Mouse (Mus musculus): ENCODE results near the gene Uncx. TPM values are rescaled to one million over a fixed set of nuclear protein-coding genes. Genes with fewer than 3 reads are reported as not detected.

Uncx gene
- not detected for polyA plus RNA-seq (2017; shearing (Covaris generic))

DNA sequence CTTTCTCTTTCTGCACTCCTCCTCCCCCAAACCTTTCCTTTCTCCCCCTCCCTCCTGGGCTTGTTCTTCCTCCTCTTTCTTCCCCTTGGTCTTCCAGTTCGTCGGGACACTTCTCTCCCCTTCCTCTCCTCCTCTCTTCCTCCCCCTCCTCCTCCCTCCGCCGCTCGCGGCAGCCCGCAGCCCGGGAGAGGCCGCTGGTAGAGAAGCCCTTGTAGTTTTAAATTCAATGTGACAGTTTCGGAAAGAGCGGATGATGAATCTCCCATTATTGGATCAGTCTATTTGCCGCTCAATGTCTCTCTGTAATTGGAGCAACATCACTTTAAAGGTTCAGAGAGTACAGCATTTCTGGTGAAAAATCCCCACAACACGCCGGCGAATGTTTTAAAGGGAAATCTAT lies at the start of gene Uncx:
Gene Uncx (plus strand): TSS at position 281 of the 400 bp plus-strand sequence.
- no peak for ATAC-seq

DNA sequence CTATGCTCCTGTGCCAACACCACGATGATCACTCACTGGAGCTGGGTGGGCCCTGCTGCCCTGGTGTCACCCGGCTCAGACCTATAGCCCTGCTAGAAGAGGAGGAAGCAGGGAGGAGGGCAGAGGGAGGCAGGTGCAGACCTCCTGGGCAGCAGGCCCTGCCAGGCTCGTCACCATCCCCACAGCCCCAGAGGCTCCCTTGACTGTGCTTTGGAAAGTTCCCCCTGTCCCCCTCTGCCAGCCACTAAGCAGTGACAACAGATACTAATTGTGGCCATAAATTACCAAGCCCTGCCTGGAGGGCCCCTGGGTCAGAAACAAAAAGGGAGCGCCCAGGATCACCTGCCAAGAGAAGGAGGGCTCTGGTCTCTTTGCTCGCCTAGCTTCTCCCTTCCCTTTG lies 49.6 kb upstream of the Uncx start:
- ATAC-seq, result no peak

DNA sequence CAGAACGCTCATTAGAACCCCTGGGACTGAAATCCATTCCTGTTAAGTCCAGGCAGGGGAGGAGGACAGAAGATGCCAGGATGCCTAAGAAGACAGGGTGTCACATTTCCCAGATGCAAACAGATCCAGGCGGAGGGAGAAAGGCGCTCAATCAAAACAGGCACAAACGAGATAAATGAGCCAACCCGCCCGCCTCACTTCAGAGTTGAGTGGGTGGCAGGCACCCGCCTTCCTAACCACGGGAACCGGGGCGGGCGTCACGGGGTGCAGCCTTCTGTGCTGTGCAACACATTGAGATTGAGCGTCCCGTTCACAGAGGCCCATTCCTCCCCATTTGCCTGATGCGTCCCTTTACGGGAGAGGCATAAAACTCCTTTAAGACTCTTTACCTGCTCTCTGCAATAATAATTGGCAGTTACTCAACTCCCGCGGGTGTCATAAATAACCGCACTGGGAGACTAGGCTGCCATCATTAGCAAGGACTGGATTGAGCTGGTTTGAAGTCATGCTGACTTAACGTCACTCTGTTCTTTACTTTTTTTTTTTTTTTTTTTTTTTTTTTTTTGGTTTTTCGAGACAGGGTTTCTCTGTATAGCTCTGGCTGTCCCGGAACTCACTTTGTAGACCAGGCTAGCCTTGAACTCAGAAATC lies 48.1 kb upstream of the Uncx start:
- ATAC-seq, result no peak

DNA sequence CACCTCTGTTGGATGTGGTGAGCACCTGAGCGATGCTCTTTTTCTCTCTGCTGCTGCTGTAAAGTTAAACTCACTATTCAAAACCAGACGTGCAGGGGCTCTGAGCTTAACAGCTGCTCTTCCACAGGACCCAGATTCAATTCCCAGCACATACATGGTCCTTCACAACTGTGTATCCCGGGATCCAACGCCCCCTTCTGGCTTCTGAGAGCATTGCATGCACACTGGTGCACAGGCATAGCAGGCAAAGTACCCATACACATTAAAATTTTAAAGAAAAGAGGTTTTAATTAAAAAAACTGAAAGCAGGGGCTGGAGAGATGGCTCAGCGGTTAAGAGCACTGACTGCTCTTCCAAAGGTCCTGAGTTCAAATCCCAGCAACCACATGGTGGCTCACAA lies 46.4 kb upstream of the Uncx start:
- ATAC-seq, result no peak

DNA sequence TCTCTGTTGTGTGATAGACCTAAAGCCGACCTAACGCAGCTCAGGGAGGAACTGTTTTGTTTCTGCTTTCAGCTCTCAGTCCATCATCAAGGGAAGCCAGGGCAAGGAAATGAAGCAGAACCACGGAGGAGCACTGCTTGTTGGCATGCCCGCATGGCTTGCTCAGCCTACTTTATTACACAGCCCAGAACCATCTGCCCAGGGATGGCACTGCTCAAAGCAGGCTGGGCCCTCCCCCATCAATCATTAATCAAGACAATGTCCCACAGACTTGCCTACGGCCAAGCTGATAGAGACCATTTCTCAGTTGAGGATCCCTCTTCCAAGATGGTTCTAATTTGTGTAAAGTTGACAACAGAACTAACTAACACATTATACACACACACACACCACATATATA lies 44.5 kb upstream of the Uncx start:
- no peak for ATAC-seq

DNA sequence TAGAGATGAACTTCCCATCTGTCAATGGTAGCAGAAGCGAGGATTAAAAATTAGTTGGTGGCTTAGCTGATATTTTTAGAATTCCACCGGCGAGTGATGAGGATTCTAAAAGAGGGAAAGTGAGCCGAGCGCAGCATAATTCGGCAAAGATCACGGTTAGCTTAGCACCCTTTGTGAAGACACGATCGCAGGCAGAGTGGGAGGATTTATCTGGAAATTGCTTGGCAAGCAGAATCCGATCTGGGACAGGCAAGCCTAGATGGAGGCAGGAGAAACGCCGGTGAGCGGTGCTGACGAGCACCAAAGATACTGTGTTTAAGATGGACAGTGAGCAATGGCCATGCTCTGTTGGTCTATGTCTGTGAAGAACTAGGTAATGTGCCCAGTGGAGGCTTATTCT lies 41.0 kb upstream of the Uncx start:
- no peak for ATAC-seq

DNA sequence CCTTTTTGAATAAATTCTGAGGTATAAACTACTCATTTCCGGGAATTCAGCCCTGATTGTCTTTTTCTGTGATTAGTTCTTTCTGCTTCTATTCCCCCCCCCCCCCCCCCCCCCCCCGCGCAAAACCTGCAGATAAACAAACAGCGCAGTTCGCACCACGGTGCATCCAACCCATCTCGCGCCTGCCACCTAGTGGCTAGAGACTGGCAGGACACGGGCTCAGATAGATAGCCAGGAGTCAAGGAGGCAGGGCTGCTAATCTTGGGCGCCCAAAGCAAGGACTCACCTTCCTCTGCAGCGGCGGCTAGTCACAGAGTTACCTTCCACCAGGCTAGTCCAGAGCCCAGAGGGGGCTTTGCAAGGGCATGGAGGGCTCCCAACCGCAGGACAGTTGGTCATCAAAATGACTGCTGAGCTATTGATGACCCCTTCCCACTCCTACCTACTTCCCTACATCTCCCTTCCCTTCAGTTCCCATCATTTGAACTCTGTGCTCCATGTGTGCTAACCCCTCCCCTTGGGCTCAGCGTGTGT lies 38.2 kb upstream of the Uncx start:
- peak; percentile 83 for ATAC-seq

DNA sequence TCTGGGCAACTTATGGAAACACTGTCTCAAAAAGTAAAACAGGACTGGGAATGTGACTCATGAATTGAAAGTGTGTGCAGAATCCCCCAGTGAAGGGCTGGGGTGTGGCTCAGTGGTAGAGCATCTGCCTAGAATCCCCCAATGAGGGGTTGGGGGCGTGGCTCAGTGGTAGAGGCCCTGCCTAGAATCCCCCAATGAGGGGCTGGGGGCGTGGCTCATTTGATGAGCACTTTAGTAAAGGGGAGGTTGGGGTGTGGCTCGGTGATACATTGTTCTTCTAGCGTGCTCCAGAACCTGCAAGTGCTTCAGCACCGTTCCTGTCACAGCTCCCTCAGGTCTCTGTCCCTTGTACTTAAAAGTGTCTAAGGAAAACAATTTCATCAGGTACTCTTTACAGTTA lies 37.1 kb upstream of the Uncx start:
- ATAC-seq, result no peak

DNA sequence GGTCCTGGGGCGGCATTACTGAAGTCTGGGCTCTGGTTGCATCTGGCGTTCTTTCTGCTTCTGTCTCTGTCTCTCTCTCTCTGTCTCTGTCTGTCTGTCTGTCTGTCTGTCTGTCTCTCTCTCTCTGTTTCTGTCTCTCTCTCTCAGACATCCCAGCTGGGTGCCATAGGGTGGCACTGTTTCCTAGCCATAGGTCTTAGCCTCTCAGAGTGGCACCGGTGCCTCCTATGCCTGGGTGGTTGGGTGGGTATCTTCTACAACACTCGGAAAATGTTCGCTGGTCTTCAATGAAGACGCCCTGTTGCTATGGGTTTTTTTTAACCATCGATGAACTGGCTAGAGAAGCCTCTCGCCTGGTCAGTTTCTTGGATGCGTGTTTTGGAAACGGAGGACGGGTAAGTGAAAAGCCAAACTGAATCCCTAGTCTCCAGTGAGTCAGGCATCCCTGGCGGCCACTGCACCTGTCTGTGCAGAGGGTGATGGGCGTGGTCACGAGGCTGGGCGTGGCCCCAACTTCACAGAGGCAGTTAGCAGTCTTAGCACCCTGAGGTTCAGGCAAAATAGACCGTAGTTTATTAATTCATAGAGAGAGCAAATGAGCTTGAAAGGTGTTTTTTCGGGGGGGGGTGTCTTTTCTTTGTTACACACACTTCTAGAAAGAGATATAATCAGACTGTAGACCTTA lies 32.5 kb upstream of the Uncx start:
- no peak for ATAC-seq

DNA sequence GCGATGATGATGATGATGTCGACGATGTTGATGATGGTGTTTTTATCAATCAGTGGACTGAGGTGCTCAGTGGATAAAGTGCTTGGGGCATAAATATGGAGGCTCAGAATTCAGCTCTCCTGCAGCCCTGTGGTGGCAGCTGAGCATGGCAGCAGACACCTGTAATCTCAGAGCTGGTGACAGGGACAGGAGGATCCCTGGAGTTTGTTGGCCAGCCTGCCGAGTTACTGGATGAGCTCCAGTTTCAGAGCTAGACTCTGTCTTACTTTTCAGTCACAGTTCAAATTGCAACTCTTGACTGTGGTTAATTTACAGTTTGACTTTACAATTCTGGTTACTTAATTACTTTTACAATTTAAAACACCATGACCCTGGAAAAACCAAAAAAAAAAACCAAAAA lies 31.1 kb upstream of the Uncx start:
- no peak for ATAC-seq

DNA sequence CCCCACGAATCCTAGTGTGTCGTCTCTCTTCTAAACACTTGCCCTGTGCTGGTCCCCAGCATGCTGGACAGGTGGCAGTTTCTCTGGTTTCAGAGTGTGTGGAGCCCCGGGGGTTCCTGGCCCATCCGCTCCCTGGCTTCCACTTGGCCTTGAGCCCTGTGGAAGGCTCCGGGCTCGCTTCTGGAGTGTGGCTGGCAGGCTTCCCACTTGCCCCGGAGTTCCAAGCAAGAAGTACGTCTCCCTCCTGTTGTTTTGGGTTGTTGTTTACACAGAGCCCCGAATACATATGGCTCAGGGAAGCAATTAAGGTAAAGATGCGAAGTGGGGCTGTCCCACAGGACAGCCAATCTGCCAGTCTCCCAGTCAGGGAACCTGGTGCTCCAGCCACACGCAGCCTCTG lies 27.0 kb upstream of the Uncx start:
- no peak for ATAC-seq

DNA sequence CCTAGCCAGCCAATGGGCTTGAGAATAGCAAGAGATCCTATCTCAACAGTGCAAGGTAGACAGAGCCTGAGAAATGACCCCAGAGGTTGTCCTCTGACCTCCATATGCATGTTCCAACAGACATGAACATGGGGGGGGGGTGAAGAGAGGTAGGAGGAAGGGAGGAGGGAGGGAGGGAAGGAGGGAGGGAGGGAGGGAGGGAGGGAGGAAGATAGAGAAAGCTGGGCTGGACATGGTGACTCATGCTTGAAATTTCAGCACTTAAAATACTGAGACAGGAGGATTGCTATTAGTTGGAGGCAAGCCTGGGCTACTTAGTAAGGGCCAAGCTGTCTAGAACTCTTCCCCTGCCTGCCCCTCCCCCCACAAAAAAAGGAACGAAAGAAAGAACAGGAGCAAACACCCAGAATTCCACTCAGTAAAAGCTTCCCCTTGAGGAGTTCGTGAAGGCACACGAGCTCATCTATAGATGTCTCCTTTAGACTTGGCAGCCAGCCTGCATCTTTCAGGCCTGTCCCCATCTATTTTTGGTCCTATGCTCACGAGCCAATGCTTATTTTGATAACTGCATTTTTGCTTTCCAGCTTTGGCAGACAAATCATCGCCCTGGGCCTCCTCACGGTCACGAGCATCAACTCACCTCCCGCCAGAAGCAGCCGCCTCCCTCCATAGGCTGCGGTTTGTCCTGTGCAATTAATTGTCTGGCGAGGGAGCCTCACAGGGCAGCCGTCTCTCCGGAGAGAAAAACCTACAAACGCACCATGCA lies 23.0 kb upstream of the Uncx start:
- ATAC-seq, result no peak

DNA sequence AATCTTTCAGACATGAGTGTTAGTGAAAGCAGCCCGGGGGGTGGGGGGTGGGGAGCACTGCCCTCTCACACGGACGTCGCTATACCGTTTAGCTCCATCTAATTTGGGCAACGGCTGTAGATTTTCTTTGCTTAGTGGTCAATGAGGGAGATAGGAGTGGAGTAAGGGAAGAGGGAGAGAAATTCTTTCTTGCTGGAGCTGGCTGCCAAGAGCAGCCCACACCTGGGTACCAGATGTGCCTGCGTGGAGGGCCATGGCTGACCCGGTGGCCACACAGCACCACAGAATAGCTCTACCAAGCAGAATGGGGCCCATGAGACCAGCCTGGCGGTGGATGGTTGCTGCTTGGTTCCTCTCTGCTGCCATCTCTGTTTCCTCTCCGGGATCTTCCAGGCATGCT lies 21.3 kb upstream of the Uncx start:
- no peak for ATAC-seq

DNA sequence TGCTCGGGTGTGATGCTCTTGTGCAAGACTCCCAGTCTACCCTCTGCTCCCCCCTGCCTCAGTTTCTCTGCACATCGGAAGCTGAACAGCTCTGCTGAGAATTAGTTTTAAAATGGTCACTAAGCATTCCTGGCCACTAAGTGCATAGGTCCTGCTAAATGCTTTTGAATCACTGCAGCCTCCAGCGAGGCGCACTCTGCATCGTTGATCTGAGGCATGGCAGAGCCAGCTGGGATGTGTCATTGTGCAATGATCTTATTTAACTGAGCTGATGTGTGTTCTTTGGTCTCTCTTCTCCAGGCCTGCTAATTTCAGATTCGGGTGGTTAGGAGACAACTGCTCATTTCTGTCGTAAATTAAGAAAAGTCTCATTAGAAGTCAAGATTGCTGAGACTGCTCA lies 14.4 kb upstream of the Uncx start:
- no peak for ATAC-seq

DNA sequence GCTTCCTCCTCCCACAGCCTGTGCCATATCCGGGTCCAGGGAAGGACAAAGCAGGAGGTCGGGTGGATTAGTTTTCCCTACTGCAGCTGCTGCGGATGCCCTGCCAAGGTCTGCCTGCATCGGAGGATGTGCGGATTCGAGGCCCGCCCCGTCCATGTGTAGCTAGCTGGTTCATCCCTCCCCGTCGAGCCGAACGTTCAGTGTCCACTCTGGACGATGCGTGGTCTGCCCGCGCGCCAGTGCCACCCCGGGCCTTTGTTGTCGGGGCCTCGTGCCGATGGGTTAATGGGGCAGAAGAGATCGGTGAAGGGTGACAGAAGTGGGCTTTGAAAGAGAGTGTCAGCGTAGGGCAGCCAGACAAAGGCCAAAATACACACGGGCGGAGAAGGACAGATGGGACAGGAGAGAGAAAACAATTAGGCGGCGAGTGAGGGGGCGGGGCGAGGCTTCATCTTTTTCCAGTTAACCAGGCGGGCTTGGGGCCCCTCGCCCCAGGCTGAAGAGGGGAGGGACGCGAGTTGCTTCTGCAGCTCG lies 7.8 kb upstream of the Uncx start:
- ATAC-seq, result no peak

DNA sequence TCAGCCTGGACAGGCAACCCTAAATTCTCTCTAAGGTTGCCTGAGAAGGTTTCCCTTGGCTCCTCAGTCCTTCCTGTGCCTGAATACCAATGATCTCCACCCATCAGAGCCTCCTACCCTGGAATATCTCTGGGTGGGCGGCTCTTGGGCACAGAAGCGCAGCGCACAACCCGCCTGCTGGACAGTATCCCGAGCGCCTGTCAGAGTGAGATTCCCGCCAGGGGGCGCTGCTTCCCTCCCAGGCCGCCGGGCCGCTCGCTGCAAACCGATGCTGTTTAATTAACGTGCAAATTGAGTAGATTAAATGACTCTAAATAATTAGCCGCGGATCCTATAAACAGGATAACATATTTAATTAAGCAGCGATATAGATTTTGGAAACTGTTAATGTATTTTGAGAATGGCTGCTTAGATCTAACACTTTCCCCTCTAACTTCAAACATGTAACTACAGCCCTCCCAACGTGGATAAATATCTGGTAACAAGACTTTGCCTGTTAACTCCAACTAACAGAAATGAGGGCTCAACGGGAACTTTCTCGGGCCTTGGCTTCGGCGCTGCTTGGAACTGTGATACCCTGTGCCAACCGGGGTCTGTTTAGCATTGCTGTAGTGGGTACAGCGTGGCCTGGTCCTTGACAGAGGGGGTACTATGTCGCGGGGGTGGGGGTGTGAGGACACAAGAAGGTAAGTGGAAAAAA lies 6.9 kb upstream of the Uncx start:
- no peak for ATAC-seq

DNA sequence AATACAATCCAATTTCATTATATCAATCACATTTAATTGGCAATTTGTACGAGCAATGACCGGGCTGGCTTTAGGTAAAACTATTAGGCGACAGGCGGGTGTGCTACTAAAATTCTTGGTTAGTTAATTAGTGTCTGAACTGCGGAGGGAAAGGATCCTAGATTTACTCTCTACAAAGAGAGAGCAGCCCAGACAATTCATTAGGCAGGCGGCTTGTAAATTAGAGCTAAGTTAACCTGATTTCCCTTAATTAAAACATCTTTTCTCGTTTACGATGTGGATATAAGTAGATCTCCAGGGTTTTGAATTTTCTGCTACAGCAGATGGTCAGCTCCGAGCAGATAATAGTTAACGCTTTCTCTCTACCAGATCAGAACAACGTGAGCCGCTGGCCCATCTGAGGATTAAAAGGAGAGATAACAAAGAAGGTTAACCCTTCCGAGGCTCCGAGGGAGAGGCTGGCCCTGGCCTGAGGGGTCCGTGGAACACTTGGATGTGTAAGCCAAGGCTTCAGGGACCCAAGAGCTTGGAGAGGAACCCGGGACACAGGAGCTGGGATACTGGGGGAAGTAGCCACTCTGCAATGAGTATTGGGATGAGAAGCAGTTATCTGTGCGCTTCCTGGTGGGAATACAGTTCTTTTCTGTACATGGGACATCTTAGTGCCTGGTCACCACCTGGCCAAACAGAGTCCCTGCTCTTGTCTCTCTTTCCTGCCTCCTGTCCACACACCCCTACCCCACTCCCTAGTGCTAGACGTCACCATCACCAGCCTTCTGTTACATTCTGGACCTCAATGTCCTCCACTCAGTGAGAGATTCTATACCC lies 6.2 kb upstream of the Uncx start:
- ATAC-seq, result no peak

DNA sequence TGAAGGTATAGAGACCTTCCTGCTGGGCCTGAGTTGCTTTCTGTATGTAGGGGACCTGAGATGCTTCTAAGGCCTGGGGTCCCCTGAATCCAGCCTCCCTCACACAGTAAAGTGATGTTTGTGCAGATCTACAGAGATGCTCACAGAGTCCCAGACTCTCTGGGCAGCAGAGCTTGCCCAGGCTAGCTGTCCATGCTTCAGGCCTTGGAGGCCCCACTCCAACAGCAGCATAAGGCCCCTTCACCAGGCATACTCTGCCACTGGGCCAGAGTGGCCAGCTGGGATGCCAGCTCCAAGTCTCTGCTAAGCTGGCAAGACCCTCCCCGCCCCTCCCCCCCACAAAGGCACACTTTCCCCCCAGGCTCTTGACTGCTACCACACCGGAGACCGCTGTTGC lies 5.6 kb upstream of the Uncx start:
- ATAC-seq, result no peak

DNA sequence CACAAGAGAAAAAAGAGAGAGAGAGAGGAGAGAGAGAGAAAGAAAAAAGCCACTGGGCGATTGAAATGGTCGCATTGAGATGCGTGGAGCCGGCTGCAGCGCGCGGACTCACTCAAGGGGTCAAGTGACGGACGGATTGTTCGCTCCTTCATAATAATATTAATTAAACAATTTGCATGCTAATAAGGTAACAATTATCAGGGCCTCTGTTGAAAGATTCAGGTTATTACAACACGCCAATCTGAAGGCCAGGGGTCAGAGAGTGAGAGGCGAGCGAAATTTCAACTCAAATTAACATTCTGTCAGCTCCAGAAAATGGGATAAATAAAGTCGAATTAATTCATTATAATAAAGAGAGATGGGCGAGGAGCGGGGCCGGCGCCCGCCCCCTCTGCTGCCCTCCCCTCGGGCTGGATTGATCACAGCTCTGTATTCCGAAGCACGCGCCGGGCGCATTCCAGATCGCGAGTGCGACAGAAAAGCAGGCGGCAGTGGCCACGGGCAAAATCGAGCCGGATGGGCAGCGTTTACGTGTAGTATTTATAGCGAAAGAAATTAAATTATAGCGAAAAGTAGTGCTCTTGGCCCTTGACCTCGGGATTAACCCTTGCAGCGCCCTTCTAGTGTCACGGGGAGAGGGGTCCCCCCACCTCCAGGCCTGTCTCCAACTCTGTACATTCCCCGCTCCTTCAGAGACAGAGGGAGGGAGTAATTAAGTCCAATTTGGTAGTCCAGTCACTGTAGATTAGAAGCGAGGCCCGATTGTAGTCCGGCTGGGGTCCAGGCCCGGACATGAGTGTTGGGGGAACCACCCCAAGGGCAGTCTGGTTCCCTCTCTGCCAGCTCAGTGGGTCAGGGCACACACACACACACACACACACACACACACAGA lies 1.9 kb upstream of the Uncx start:
- no peak for ATAC-seq

DNA sequence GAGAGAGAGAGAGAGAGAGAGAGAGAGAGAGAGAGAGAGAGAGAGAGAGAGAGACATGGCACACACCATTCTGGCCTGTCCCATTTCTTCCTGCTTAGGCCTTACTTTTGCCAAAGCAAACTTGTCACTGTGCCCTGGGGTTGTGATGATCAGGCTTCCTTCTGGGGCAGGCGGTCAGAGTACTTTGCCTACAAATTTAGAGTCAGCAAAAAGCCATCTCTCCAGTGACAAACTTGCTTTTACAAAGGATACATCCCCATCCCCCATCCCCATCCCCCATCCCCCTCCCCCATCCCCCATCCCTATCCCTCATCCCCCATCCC lies 1.3 kb upstream of the Uncx start:
- ATAC-seq, result no peak

DNA sequence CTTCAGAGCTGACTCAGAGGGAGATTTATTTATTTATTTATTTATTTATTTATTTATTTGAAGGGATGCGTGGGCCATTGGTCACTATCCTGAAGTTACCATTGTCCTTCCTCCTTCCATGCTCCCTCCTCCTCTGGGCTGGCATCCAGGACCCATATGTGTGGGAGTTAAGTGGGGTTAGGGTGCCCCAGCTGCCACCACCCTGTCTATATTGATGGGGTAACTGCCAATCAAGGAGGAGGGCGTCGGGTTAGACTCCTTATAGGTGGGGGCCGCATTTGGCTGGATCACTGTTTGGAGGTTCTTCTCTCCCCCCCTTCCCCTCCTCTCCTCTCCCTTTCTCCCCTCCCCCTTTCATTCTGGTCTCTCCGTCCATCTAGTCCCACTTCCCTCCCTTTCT lies 738 bp upstream of the Uncx start:
- no peak for ATAC-seq
